Mouse (Mus musculus) G1E (cell line): ENCODE measurements around the gene Pfn3. TPM values are rescaled to one million over a fixed set of nuclear protein-coding genes. Genes with fewer than 3 reads are reported as not detected.
A peak's percentile ranks its signal among the peaks of the same experiment; 100 is the strongest.
"Not testable (repeated sequence)": the region's sequence is repeated elsewhere in the genome, so short reads cannot be mapped to it uniquely, and the experiment has no call there.

Source experiments
- ATAC-seq: 2 replicates; pipeline ENCODE4 v1.8.0; 2016; ENCODE audit warnings: mild to moderate bottlenecking; ENCODE audit not compliant: insufficient number of reproducible peaks, poor library complexity, low FRiP score, severe bottlenecking; ENCODE audit errors: extremely low read depth
- DNase-seq: peaks from one replicate; pipeline ENCODE4 v3.0.0; 2012; ENCODE audit warnings: low spot score
- H3K27me3 ChIP-seq: 2 replicates; pipeline ENCODE4 v1.6.1; 2012; ENCODE audit warnings: mild to moderate bottlenecking, low read length, inconsistent platforms; ENCODE audit not compliant: insufficient read depth
- H3K36me3 ChIP-seq: replicated peaks from 2 replicates; pipeline ENCODE3; 2012; ENCODE audit warnings: mild to moderate bottlenecking, inconsistent platforms
- H3K4me1 ChIP-seq: 2 replicates; pipeline ENCODE4 v1.6.1; 2012; ENCODE audit warnings: low read depth, low read length, inconsistent platforms, mixed read lengths; ENCODE audit not compliant: insufficient read depth
- H3K4me3 ChIP-seq: 2 replicates; pipeline ENCODE4 v1.5.1; 2012; ENCODE audit warnings: low read depth, mild to moderate bottlenecking, inconsistent platforms, low read length, moderate library complexity, mixed read lengths
- H3K9me3 ChIP-seq: replicated peaks from 2 replicates; pipeline ENCODE4 v1.6.1; 2012; ENCODE audit warnings: inconsistent platforms
- CTCF ChIP-seq: IDR thresholded peaks from 2 replicates; pipeline ENCODE4 v1.5.1; 2012; ENCODE audit warnings: low read depth, low read length, inconsistent platforms, mixed read lengths
- GATA1 ChIP-seq: IDR thresholded peaks from 2 replicates; pipeline ENCODE4 v1.6.1; 2012; ENCODE audit warnings: borderline replicate concordance, low read length, inconsistent platforms, mixed read lengths
- GATA2 ChIP-seq: IDR thresholded peaks from 2 replicates; pipeline ENCODE4 v1.6.1; 2012; ENCODE audit warnings: low read depth, low read length, inconsistent platforms, borderline replicate concordance
- POLR2AphosphoS5 ChIP-seq: IDR thresholded peaks from 2 replicates; pipeline ENCODE4 v1.6.1; 2012; ENCODE audit warnings: low read depth, low read length, inconsistent platforms; ENCODE audit not compliant: insufficient replicate concordance
- TAL1 ChIP-seq: conservative IDR thresholded peaks from 2 replicates; pipeline ENCODE4 v1.6.1; 2012; ENCODE audit warnings: low read depth, low read length, inconsistent platforms, mixed read lengths
- polyA plus RNA-seq: library from polyadenylated mRNA; stranded (reverse); fragments of >175 nt; gene quantifications from 2 replicates; pipeline ENCODE4 v1.2.3, GENCODE M21; 2012
- total RNA-seq, 2 experiments: library from RNA; stranded (forward) in 1 of 2; stranded (reverse) in 1 of 2; fragments of 200-1000 nt in 1 of 2; fragments of >200 nt in 1 of 2; fragmentation: Nextera tagmentation in 1 of 2; gene quantifications; 2 replicates each; pipeline ENCODE4 v1.2.3; 2014 to 2017

Pfn3 gene
- total and polyA plus RNA-seq, 3 experiments = not detected

DNA sequence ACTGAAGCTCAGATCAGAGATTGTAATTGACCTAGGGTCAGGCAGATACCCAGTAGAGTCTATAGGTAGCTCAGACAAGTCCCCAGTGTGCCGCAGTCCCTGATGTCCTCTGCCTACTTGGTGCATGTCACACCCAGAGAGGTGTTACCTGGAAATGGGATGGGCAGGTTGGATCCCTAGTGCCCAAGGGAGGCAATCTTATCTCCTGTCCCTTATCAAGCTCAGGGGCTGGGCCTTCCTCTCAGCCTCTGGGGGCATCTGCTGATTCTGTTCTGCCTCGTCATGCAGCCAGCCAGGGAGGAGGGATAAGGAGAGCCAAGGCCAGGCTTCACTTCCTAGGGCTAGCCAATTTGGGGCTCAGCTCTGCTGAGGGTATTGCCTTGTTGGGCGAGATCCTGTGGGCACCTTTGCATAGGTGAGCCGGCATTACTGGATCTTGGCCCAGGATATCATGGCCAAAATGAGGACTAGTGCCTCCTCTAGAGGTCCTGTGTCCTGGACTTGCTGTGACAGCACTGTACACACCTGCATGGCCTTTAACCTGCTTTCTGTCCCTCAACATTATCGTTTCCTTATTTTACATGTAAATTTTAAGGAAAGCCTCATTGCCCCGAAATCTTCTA, 31.6 kb upstream of the Pfn3 start:
- H3K4me1 ChIP-seq = peaks cover 59% of the 10 kb centered on the region
- H3K27me3 ChIP-seq = peaks cover 6% of the 10 kb centered on the region
- peak; percentile 57 for DNase-seq
- ATAC-seq = peak; percentile 22; the same call in 1 of the 2 replicates
- peak overlapping the region; percentile 88; the same call in 1 of the 2 replicates for H3K4me3 ChIP-seq
- H3K9me3 ChIP-seq = no peaks in the 10 kb centered on the region
- TF ChIP-seq GATA1 (no peak), TAL1 (peak; percentile 30; the same call in 1 of the 2 replicates)
- H3K36me3 ChIP-seq = peaks cover 52% of the 10 kb centered on the region

DNA sequence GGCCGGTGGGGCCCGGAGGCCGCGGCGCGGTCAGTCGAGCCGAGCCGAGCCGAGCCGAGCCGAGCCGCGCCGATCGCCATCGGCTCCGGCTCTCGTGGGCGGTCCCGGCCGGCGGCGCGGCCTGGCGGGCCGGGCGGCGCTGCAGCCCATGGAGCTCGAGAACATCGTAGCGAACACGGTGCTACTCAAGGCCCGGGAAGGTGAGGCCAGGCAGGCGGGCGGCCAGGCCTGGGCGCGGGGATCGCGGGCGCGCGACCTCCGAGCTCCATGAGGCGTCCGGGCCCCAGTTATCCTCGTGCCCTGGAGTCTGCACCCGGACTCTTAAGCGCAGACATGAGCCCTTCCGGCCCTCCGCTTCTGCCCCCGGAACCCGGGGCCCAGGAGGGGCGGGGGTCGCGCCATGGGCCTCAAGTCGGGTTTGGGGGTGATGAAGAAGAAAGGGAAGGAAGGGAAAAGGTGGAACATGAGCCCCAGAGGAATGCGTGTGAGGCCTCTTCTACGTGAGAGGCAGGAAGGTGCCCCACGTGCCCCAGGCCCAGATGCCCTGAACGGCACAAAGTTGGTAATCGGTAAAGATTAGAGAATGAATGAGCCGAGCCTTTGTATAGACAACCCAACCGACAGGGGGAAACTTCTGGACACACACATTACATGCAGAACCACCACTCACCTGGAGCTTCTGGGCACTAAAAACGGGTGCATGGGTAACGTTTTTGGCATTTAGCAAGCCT, 30.5 kb upstream of the Pfn3 start:
- H3K36me3 ChIP-seq = peaks cover 42% of the 10 kb centered on the region
- ATAC-seq (no peak), DNase-seq (peak; percentile 55)
- H3K4me3 ChIP-seq = peak overlapping the region; percentile 88
- peaks cover 59% of the 10 kb centered on the region for H3K4me1 ChIP-seq
- TF ChIP-seq GATA1 (no peak), TAL1 (no peak), CTCF (no peak), POLR2AphosphoS5 (no peak), GATA2 (no peak)
- no peaks in the 10 kb centered on the region for H3K9me3 ChIP-seq
- peaks cover 7% of the 10 kb centered on the region for H3K27me3 ChIP-seq

DNA sequence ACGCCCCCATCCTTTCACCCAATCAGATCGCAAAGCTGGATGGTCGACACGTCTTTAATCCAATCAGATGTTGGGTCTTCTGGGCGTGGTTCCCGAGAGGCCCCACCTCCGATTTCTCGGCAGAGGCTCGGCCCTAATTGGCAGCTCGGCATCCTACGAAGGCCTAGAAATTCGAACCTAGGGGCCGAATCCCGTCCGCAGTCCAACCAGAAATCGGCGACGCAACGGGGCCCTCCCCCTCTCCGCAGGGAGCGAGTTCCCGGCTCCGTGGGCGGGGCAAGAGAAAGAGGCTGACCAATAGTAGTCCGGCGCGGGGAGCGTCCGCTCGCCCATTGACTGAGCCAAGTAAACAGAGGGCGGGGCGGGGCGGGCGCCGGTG, 29.9 kb upstream of the Pfn3 start, which contains the start of gene Grk6:
TSS of gene Grk6 (plus strand) at position 136 of the 379 bp plus-strand sequence.
- H3K4me1 ChIP-seq = peaks cover 56% of the 10 kb centered on the region

DNA sequence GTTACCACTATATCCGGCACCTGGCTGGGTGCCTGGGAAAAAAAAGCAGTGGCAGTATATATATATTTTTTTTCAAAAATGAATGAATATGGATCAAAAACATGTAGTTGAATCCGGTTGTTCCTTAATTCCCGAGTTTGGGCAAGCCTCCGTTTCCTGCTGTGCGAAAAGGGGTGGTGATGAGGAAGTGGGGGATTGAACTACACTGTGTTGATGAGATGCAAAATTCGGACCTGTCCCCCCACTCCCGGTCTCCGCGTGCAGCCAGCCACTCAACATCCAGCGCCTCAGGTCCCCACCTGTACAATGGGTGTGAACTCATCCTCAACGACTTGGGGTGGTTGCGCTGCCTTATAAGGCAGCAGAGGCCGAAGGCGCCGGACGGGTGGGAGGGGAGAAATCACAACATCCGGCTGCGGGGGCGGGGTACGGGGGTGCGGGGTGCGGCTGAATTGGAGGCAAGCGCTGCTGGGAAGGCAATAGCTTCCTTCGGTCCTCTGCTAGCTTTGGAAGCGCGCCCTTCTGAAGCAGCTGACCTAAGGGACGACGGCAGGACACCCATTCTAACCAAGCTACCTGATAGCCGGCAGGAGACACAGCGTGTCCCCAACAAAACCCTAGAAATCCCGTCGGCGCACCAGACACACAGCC, 29.4 kb upstream of the Pfn3 start:
- TF ChIP-seq GATA2 (no peak), CTCF (no peak), POLR2AphosphoS5 (no peak), GATA1 (no peak), TAL1 (no peak)
- H3K4me1 ChIP-seq = peaks cover 51% of the 10 kb centered on the region

More for the DNA sequence above, 29.9 kb upstream of the Pfn3 start, which contains the start of gene Grk6:
- Histone ChIP-seq H3K27me3 (peaks cover 9% of the 10 kb centered on the region), H3K36me3 (peaks cover 36% of the 10 kb centered on the region), H3K4me3 (peak within 1 kb of the TSS; percentile 88), H3K9me3 (no peaks in the 10 kb centered on the region)
- ATAC-seq = peak; percentile 87
- TF ChIP-seq GATA2 (no peak), CTCF (no peak)
- DNase-seq = peak; percentile 96

DNA sequence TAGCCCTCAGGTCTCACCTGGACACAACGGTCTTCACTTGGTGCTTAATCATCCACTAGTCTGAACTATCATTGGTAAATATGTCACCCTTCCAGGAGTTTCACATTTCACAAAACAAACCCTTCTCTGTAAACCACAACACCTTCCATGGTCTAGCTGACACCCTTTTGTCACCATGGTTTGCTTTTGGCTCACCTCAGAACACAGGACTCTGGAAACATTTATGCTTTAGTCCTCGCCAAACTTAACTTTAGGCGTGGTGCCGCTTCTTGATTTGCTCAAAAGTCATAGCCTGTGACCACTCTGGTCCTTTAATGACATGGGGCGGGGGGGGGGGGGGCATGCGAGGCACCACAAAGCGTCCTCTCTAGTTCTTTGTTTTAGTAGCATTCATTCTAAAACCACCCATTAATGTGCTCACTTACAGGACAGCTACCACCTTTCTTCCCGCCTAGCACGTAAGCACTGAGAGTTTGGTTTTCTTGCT, 28.8 kb upstream of the Pfn3 start:
- ATAC-seq (no peak), DNase-seq (no peak)
- Histone ChIP-seq H3K4me1 (peaks cover 45% of the 10 kb centered on the region), H3K4me3 (peak overlapping the region; percentile 88; the same call in 1 of the 2 replicates), H3K27me3 (peaks cover 13% of the 10 kb centered on the region), H3K9me3 (no peaks in the 10 kb centered on the region), H3K36me3 (peaks cover 25% of the 10 kb centered on the region)
- TF ChIP-seq TAL1 = no peak

More for the DNA sequence above, 29.4 kb upstream of the Pfn3 start:
- peaks cover 9% of the 10 kb centered on the region for H3K27me3 ChIP-seq
- H3K9me3 ChIP-seq = no peaks in the 10 kb centered on the region
- 0 out of 2 replicates have a peak, but pooled peaks have one; percentile 2 for ATAC-seq
- DNase-seq = peak; percentile 84
- H3K4me3 ChIP-seq = peak overlapping the region; percentile 88
- H3K36me3 ChIP-seq = peaks cover 30% of the 10 kb centered on the region

DNA sequence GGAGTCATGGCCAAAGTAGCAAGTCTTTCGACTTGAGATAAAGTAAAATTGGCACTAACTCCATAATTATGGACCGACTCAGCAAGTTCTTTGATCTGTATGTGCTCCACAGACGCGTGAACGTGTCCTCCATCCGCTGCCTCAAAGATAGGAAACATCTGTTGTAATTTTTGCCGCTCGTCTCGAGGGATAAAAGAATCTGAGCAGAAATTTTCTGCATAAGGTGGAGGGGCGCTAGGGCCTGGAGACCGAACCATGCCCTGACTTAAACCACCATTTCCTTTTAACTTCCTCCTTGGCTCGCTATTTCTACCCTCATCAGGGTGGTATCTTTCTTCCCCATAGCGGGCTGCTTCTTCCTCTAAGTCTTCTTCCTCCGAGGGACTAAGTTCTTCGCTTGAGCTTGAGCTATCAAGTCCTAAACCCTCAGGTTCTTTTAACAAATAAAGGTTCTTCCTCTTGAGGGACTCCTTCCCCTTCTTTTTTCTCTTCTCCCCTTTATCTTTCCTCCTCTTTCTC, 22.1 kb upstream of the Pfn3 start:
- DNase-seq, H3K36me3 ChIP-seq, ATAC-seq, H3K4me3 ChIP-seq, H3K9me3 ChIP-seq, H3K4me1 ChIP-seq: not testable (repeated sequence)
- peaks cover 20% of the 10 kb centered on the region for H3K27me3 ChIP-seq
